Mouse (Mus musculus): ENCODE results near the gene Gm28308. TPM values are rescaled to one million over a fixed set of nuclear protein-coding genes. Genes with fewer than 3 reads are reported as not detected.

The Gm28308 gene
- polyA plus RNA-seq, 1 experiment from 2014 or later: not detected

DNA sequence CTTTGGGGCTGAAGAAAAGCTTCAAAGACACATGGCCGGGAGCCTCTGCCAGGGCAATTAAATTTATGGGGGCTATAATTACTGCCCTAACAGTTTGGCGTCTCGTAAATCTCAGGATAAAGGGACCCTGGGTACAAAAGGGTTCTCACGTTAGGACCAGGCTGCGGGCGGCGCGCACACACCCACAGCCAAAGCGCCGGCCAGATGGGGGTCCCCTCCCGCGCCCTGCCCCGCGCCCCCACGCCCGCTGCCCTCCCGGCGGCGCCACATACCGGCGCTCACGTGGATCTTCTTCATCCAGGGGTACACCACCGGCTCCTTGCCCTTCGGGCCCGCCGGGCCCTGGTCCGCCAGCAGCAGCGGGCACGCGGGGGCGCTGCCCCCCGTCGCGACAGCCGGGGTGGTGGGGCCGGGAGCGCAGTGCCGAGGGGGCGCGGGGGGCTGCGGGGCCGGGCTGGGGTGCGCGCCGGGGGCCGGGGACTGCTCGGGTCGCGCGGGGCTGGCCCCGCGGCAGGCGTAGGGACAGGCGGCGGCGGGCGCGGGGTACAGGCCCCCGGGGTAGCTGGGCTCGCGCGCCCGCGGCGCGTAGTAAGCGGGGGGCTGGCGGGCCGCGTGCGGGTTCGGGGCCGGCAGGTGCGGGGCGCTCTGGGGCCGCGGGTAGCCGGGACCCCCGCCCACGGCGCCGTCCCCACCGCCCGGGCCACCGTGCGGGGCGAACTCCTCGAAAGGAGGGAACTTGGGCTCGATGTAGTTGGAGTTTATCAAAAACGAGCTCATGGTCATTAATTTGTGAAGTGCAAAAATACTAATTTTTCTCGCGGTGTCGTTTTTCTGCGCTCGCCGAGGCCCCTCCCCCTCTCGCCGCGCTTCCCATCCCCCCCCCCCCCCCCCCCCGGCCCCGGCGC is 22.0 kb downstream of the Gm28308 start, which contains the start of gene Hoxa4:
TSS of gene Hoxa4 (minus strand) at position 848 of the 905 bp plus-strand sequence.
- Histone ChIP-seq H3K4me3 (peak within 1 kb of the TSS; percentile 52), H3K9ac (peak within 1 kb of the TSS; percentile 74), H3K36me3 (0 out of 2 replicates have a peak, but pooled peaks cover 3% of the 10 kb centered on the region), H3K4me1 (peaks cover 42% of the 10 kb centered on the region), H3K27me3 (peaks cover 80% of the 10 kb centered on the region), H3K27ac (no peak within 1 kb of the TSS; the same call in 1 of the 2 replicates), H3K9me3 (no peaks in the 10 kb centered on the region), H3K4me2 (replicated peaks) (peak within 1 kb of the TSS; percentile 98)
- ATAC-seq (ENCODE audit: low FRiP score, low read depth): peak; percentile 37; the same call in 1 of the 2 replicates
- WGBS: 2% methylated on average over 64 of the region's 102 CpGs

- H3K27me3 ChIP-seq: peaks cover 81% of the 10 kb centered on the region
- H3K9ac ChIP-seq: no peak overlapping the region
- H3K4me2 ChIP-seq (replicated peaks): peak overlapping the region; percentile 98
- WGBS: 10% methylated on average over 23 of the region's 23 CpGs
- peaks cover 47% of the 10 kb centered on the region for H3K4me1 ChIP-seq
- H3K9me3 ChIP-seq: no peaks in the 10 kb centered on the region
- ATAC-seq (ENCODE audit: low FRiP score, low read depth): no peak
- H3K4me3 ChIP-seq: 0 out of 2 replicates have a peak overlapping the region, but pooled peaks have one; percentile 52
- 0 out of 2 replicates have a peak, but pooled peaks cover 1% of the 10 kb centered on the region for H3K36me3 ChIP-seq
- H3K27ac ChIP-seq: no peak overlapping the region
Observed at GRCm38 (mm10) chr6:52190410-52190809, 22.7 kb downstream of the Gm28308 start.

DNA sequence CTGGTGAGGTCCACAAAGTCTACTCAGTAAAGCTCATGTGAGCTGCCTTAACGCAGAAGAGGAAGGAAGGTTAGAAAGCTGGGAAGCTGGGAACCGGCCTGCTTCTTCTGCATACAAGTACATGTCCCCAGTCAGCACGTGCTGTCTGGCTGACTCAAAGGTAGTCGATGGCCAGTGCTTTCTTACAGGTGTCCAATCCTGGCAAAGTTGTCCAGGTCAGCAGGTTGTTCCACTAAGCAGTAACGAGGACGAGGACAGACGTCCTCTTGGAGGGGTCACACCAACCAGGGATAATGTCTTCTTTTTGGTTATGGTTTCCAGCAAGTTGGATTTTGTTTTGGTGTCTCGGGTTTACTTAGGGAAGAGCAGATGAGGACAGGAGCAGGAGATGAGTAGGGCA is 23.2 kb downstream of the Gm28308 start:
- ATAC-seq (ENCODE audit: low FRiP score, low read depth): no peak
- 37% methylated on average over 8 of the region's 8 CpGs for WGBS
- Histone ChIP-seq H3K27me3 (peaks cover 80% of the 10 kb centered on the region), H3K27ac (no peak overlapping the region), H3K36me3 (no peaks in the 10 kb centered on the region), H3K9ac (no peak overlapping the region), H3K4me1 (peaks cover 51% of the 10 kb centered on the region), H3K9me3 (no peaks in the 10 kb centered on the region), H3K4me2 (replicated peaks) (no peak overlapping the region), H3K4me3 (no peak overlapping the region)

- Histone ChIP-seq H3K4me1 (peaks cover 55% of the 10 kb centered on the region), H3K9ac (no peak overlapping the region), H3K36me3 (no peaks in the 10 kb centered on the region), H3K9me3 (no peaks in the 10 kb centered on the region), H3K4me2 (replicated peaks) (no peak overlapping the region), H3K4me3 (no peak overlapping the region), H3K27ac (no peak overlapping the region), H3K27me3 (peaks cover 80% of the 10 kb centered on the region)
- ATAC-seq (ENCODE audit: low FRiP score, low read depth): 0 out of 2 replicates have a peak, but pooled peaks have one; percentile 58
- WGBS: 38% methylated on average over 5 of the region's 5 CpGs
Observed at GRCm38 (mm10) chr6:52189172-52189591, 24.0 kb downstream of the Gm28308 start.

- 61% methylated on average over 1 of the region's 1 CpGs for WGBS
- H3K9ac ChIP-seq: no peak overlapping the region
- no peaks in the 10 kb centered on the region for H3K36me3 ChIP-seq
- no peak for ATAC-seq (ENCODE audit: low FRiP score, low read depth)
- H3K27me3 ChIP-seq: peaks cover 82% of the 10 kb centered on the region
- no peak overlapping the region for H3K4me2 ChIP-seq (replicated peaks)
- no peak overlapping the region for H3K27ac ChIP-seq
- H3K4me1 ChIP-seq: peaks cover 58% of the 10 kb centered on the region
- H3K4me3 ChIP-seq: no peak overlapping the region
- H3K9me3 ChIP-seq: no peaks in the 10 kb centered on the region
Observed at GRCm38 (mm10) chr6:52186500-52186899, 26.6 kb downstream of the Gm28308 start.

- no peak overlapping the region for H3K4me3 ChIP-seq
- H3K9ac ChIP-seq: no peak overlapping the region
- WGBS: 31% methylated on average over 3 of the region's 3 CpGs
Observed at GRCm38 (mm10) chr6:52185834-52186233, 27.3 kb downstream of the Gm28308 start.

DNA sequence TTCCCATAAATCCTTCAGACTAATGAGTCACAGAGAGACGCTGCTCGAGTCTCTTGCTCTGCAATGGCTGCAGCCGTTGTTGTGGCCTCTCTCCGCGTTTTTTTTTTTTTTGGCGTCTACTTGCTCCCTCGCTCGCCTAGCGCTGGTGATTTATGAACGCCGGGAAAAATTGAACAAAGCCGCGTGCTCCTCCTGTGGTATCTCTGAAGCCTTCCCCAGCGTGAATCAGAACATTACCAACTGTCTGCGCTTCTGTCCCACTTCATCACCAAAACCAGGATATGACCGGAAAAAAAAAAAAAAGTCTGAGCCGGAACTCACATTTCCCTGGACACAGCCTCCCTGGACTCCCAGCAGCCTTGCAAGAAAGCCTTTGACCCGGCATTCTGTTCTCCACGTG is 27.9 kb downstream of the Gm28308 start:
- no peak for ATAC-seq (ENCODE audit: low FRiP score, low read depth)
- 5% methylated on average over 19 of the region's 19 CpGs for WGBS
- Histone ChIP-seq H3K27ac (no peak overlapping the region), H3K4me3 (no peak overlapping the region; the same call in 1 of the 2 replicates), H3K36me3 (no peaks in the 10 kb centered on the region; the same call in 1 of the 2 replicates), H3K4me1 (peaks cover 50% of the 10 kb centered on the region), H3K9ac (no peak overlapping the region), H3K27me3 (peaks cover 82% of the 10 kb centered on the region), H3K9me3 (no peaks in the 10 kb centered on the region), H3K4me2 (replicated peaks) (peak overlapping the region; percentile 31; the same call in 1 of the 2 replicates)

More at GRCm38 (mm10) chr6:52185834-52186233, 27.3 kb downstream of the Gm28308 start:
- Histone ChIP-seq H3K36me3 (no peaks in the 10 kb centered on the region; the same call in 1 of the 2 replicates), H3K9me3 (no peaks in the 10 kb centered on the region), H3K27me3 (peaks cover 82% of the 10 kb centered on the region), H3K27ac (no peak overlapping the region), H3K4me2 (replicated peaks) (no peak overlapping the region), H3K4me1 (peaks cover 52% of the 10 kb centered on the region)
- no peak for ATAC-seq (ENCODE audit: low FRiP score, low read depth)

DNA sequence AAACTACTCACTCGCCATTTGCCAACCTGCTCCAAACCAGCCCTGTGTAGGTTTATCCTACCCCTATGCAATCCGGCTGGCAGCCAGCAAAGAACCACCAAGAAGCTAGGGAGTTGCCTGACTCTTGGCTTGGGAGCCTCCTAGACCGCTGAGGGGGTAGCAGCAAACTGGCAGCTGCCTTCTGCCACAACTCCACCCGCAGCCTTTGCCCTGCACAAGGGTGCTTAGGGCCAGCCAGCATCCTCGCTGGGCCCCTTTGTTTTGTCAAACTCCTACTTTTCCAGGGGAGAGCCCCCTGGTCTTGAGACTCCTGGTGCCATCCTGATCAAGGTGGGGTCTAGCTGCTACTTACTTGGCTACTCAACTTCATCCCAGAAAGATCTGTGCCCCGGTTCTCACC is 28.5 kb downstream of the Gm28308 start:
- Histone ChIP-seq H3K4me2 (replicated peaks) (no peak overlapping the region), H3K9me3 (no peaks in the 10 kb centered on the region), H3K4me1 (peaks cover 50% of the 10 kb centered on the region), H3K27me3 (peaks cover 82% of the 10 kb centered on the region), H3K36me3 (no peaks in the 10 kb centered on the region; the same call in 1 of the 2 replicates), H3K27ac (no peak overlapping the region), H3K9ac (no peak overlapping the region), H3K4me3 (no peak overlapping the region)
- 25% methylated on average over 6 of the region's 6 CpGs for WGBS
- no peak for ATAC-seq (ENCODE audit: low FRiP score, low read depth)

GRCm38 (mm10) chr6:52183311-52184080 is 29.6 kb downstream of the Gm28308 start:
- ATAC-seq (ENCODE audit: low FRiP score, low read depth): no peak
- no peaks in the 10 kb centered on the region; the same call in 1 of the 2 replicates for H3K36me3 ChIP-seq
- no peak overlapping the region for H3K27ac ChIP-seq
- 32% methylated on average over 10 of the region's 10 CpGs for WGBS
- H3K4me2 ChIP-seq (replicated peaks): no peak overlapping the region
- H3K9ac ChIP-seq: no peak overlapping the region
- no peaks in the 10 kb centered on the region for H3K9me3 ChIP-seq
- H3K4me3 ChIP-seq: no peak overlapping the region
- H3K27me3 ChIP-seq: peaks cover 83% of the 10 kb centered on the region
- peaks cover 50% of the 10 kb centered on the region for H3K4me1 ChIP-seq

GRCm38 (mm10) chr6:52182793-52183192 is 30.3 kb downstream of the Gm28308 start:
- H3K4me3 ChIP-seq: no peak overlapping the region
- no peak overlapping the region for H3K4me2 ChIP-seq (replicated peaks)
- H3K36me3 ChIP-seq: no peaks in the 10 kb centered on the region; the same call in 1 of the 2 replicates
- WGBS: 23% methylated on average over 1 of the region's 1 CpGs
- peaks cover 54% of the 10 kb centered on the region for H3K4me1 ChIP-seq
- ATAC-seq (ENCODE audit: low FRiP score, low read depth): no peak
- peaks cover 86% of the 10 kb centered on the region for H3K27me3 ChIP-seq
- H3K27ac ChIP-seq: no peak overlapping the region
- H3K9ac ChIP-seq: no peak overlapping the region
- H3K9me3 ChIP-seq: no peaks in the 10 kb centered on the region

GRCm38 (mm10) chr6:52182030-52182429 is 31.1 kb downstream of the Gm28308 start:
- no peaks in the 10 kb centered on the region; the same call in 1 of the 2 replicates for H3K36me3 ChIP-seq
- H3K27me3 ChIP-seq: peaks cover 87% of the 10 kb centered on the region
- no peak overlapping the region for H3K4me2 ChIP-seq (replicated peaks)
- no peak overlapping the region for H3K27ac ChIP-seq
- H3K4me1 ChIP-seq: peaks cover 61% of the 10 kb centered on the region
- no peaks in the 10 kb centered on the region for H3K9me3 ChIP-seq
- 54% methylated on average over 2 of the region's 2 CpGs for WGBS
- no peak for ATAC-seq (ENCODE audit: low FRiP score, low read depth)
- no peak overlapping the region for H3K9ac ChIP-seq
- H3K4me3 ChIP-seq: no peak overlapping the region

Data from limb, embryonic 13.5 days (tissue).